Comparison of ENCODE assay signal across 8 mouse cellular contexts in the genomic region with DNA sequence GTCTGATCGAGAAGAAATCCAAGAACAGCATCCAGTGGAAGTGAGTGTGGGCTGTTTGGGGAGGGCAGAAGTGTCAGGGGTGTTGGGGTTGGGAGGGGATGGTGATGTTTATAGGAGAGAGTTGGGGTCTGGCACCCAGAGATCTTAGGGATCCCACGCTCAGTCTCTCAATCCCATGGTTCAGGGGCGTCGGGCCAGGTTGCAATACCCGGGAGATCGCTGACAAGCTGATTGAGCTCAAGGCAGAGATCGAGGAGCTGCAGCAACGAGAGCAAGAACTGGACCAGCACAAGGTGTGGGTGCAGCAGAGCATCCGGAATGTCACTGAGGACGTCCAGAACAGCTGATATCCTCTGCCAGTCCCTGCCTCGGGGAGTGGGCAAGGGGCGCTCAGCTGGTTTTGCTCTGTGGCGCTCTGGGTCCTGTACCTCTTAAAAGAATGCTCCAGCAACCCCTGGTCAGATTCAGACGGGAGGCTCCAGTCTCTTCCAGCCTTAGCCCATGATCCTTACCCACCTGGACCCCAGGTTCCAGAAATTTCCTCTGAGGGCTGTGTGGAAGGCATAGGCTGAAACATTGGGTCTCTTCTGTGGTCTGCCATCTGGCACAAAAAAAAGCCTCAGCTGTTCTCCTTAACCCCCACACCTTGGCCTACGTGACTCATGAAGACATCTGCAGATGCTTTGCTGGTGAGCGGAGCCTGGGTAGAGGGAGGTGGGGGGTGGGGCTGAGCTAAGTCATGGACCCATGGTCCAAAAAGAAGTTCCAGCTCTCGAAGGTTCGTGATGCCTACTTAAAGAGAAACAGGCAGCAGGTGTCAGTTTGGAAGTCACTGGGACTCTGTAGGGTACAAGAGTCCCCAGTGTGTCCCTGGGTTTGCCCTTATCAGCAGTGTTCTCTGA. TPM values are rescaled to one million over a fixed set of nuclear protein-coding genes. Genes with fewer than 3 reads are reported as not detected.
DNase-seq lines count a peak whose midpoint lies in the region; ATAC-seq lines count a peak whose summit lies in the region.

No protein-coding gene starts in this region.

- H3K27ac ChIP-seq in heart, embryonic 12.5 days (ENCODE audit: poor library complexity, severe bottlenecking): no peak overlapping the region
- H3K27ac ChIP-seq in ES-E14 (ENCODE audit: insufficient read depth, low read depth, low read length, poor library complexity, severe bottlenecking) (peak overlapping the region; percentile 45; the same call in 1 of the 2 replicates), macrophage (peak overlapping the region; percentile 37)
- H3K27ac ChIP-seq in heart, embryonic 16.5 days (ENCODE audit: low read length): peak overlapping the region; percentile 79; the same call in 1 of the 2 replicates

- peaks cover 47% of the 10 kb centered on the region for H3K36me3 ChIP-seq in heart, embryonic 12.5 days
- H3K36me3 ChIP-seq in ES-E14 (ENCODE audit: control insufficient read depth, insufficient read depth, low read length, poor library complexity, severe bottlenecking): peaks cover 34% of the 10 kb centered on the region
- peaks cover 34% of the 10 kb centered on the region for H3K36me3 ChIP-seq in heart, embryonic 16.5 days (ENCODE audit: control insufficient read depth, insufficient read depth)
- peaks cover 26% of the 10 kb centered on the region; the same call in 1 of the 2 replicates for H3K36me3 ChIP-seq in macrophage (ENCODE audit: inconsistent target)

- H3K9me3 ChIP-seq in heart, embryonic 12.5 days (replicated peaks): no peaks in the 10 kb centered on the region
- H3K9me3 ChIP-seq in ES-E14 (ENCODE audit: control insufficient read depth, insufficient read depth, low read depth, low read length): no peaks in the 10 kb centered on the region
- no peaks in the 10 kb centered on the region for H3K9me3 ChIP-seq in heart, embryonic 16.5 days (replicated peaks; ENCODE audit: control insufficient read depth, low read length)

- peaks cover 4% of the 10 kb centered on the region for H3K27me3 ChIP-seq in heart, embryonic 12.5 days (replicated peaks)
- H3K27me3 ChIP-seq in heart, embryonic 16.5 days (ENCODE audit: control insufficient read depth, insufficient read depth, low read length): no peaks in the 10 kb centered on the region

- peak overlapping the region; percentile 87 for H3K4me3 ChIP-seq in heart, embryonic 12.5 days
- H3K4me3 ChIP-seq in ES-E14 (ENCODE audit: insufficient read depth in 1 of 2, low read depth in 1 of 2, low read length in 2 of 2, poor library complexity in 1 of 2, severe bottlenecking in 1 of 2) (peak overlapping the region; percentile 92 to 93), macrophage (ENCODE audit: inconsistent target) (peak overlapping the region; percentile 92)
- H3K4me3 ChIP-seq in heart, embryonic 16.5 days (ENCODE audit: low read length): peak overlapping the region; percentile 89

- no peak for ATAC-seq in heart, embryonic 12.5 days (ENCODE audit: insufficient number of reproducible peaks, low FRiP score)
- ATAC-seq in heart, embryonic 16.5 days (replicated peaks; ENCODE audit: extremely low read depth, insufficient read depth, low FRiP score): no peak

- peak overlapping the region; percentile 90 for H3K9ac ChIP-seq in heart, embryonic 12.5 days
- H3K9ac ChIP-seq in ES-E14 (ENCODE audit: insufficient read depth, low read depth, low read length, poor library complexity, severe bottlenecking): peak overlapping the region; percentile 95
- peak overlapping the region; percentile 92 for H3K9ac ChIP-seq in heart, embryonic 16.5 days (ENCODE audit: low read length)

- peaks cover 33% of the 10 kb centered on the region for H3K4me1 ChIP-seq in heart, embryonic 12.5 days (replicated peaks)
- H3K4me1 ChIP-seq in ES-E14 (ENCODE audit: control insufficient read depth in 2 of 2, insufficient read depth in 2 of 2, low read length in 2 of 2, poor library complexity in 1 of 2): peaks cover 2 to 20% of the 10 kb centered on the region in 2 experiments; a peak in 3 of 4 replicates
- peaks cover 21% of the 10 kb centered on the region for H3K4me1 ChIP-seq in heart, embryonic 16.5 days (ENCODE audit: control insufficient read depth, insufficient read depth, low read length)

- H3K79me2 ChIP-seq in macrophage (ENCODE audit: inconsistent target): peaks cover 38% of the 10 kb centered on the region

- in situ Hi-C loops in ES-E14 (cut with MboI; ENCODE audit: low sequenced_read_pairs in 2 of 2, unreplicated experiment in 2 of 2): no loop called here

- intact Hi-C loops in heart, postnatal 14 days (cut with DNase I): loop anchor here (2.0 kb wide), 1 partner anchor 26 kb away; no protein-coding TSS in a partner anchor
- intact Hi-C loops in left cerebral cortex, postnatal 36 days (cut with DNase I): loop anchor here (5.0 kb wide), 1 partner anchor 656 kb away; a partner anchor contains a TSS

- WGBS in heart, embryonic 12.5 days: 42% methylated on average over 18 of the region's 18 CpGs
- 45% methylated on average over 18 of the region's 18 CpGs for WGBS in heart, embryonic 16.5 days
- 62% methylated on average over 18 of the region's 18 CpGs for WGBS in macrophage (ENCODE audit: missing documents)

- DNase-seq in heart, postnatal 14 days: no peak
- DNase-seq in ES-E14 (ENCODE audit: low read depth, low spot score): no peak
- no peak for DNase-seq in frontal cortex, adult 2 months (ENCODE audit: extremely low spot score in 1 of 2, low spot score in 1 of 2)
- DNase-seq in testis, postnatal 10 days (ENCODE audit: low spot score): no peak
- DNase-seq in left cerebral cortex, postnatal 36 days (ENCODE audit: low spot score in 2 of 2): no peak

- H3K4me2 ChIP-seq in heart, embryonic 12.5 days: peak overlapping the region; percentile 84
- H3K4me2 ChIP-seq in heart, embryonic 16.5 days (ENCODE audit: low read depth, low read length): peak overlapping the region; percentile 98

RNA-seq across cellular contexts. Expression of a gene that starts 1.1 kb away (rescaled TPM):
- polyA plus RNA-seq in heart, embryonic 12.5 days (2016; fragmentation: Nextera tagmentation; extraction: Ambion mirVana): 60.8 and 64.1 TPM in 2 replicates
- 10 to 100 TPM; 21.9 to 24.8 TPM for total RNA-seq in heart, postnatal 14 days (2021)
- total RNA-seq in ES-E14 (2012; rRNA removed): 66.8 and 67.1 TPM in 2 replicates
- 50.8 and 61.1 TPM in 2 replicates for polyA plus RNA-seq in heart, embryonic 16.5 days (2015; fragmentation: Nextera tagmentation; extraction: Ambion mirVana)
- total RNA-seq in macrophage (2018; cell fraction: chromatin; rRNA removed): 10 to 100 TPM; 21.1 to 81.8 (median 50.7) TPM
- total RNA-seq in macrophage (2018; cell fraction: cytosol; rRNA removed): 10 to 100 TPM; 26.8 to 47.2 (median 35.7) TPM
- total RNA-seq in macrophage (2018; cell fraction: nucleus; rRNA removed): 10 to 100 TPM; 22.5 to 73.9 (median 41.1) TPM
- polyA plus RNA-seq in macrophage (2018): 30.2 to 47.0 TPM (median 34.1 TPM) in 3 replicates
- polyA plus RNA-seq in frontal cortex, adult 2 months (2012; rRNA removed): 59.9 and 67.7 TPM in 2 replicates
- 10 to 100 TPM; 32.4 to 33.7 TPM for total RNA-seq in left cerebral cortex, postnatal 36 days (2021)

RNA-seq across cellular contexts. Expression of a gene that starts 2.7 kb away (rescaled TPM):
- polyA plus RNA-seq in heart, embryonic 12.5 days (2016; fragmentation: Nextera tagmentation; extraction: Ambion mirVana): 16.1 and 19.5 TPM in 2 replicates
- 1 to 10 TPM; 8.5 to 8.6 TPM for total RNA-seq in heart, postnatal 14 days (2021)
- total RNA-seq in ES-E14 (2012; rRNA removed): 22.0 and 33.5 TPM in 2 replicates
- polyA plus RNA-seq in heart, embryonic 16.5 days (2015; fragmentation: Nextera tagmentation; extraction: Ambion mirVana): 14.6 and 14.9 TPM in 2 replicates
- total RNA-seq in macrophage (2018; cell fraction: chromatin; rRNA removed): 1 to 10 TPM in 18 of 26 experiments, under 1 TPM in 4, not detected in 4; 0.39 to 4.7 (median 1.6) TPM
- under 1 TPM in 24 of 26 experiments, not detected in 2; 0.09 to 0.51 (median 0.20) TPM for total RNA-seq in macrophage (2018; cell fraction: cytosol; rRNA removed)
- 1 to 10 TPM in 11 of 26 experiments, under 1 TPM in 11, not detected in 4; 0.29 to 3.3 (median 1.0) TPM for total RNA-seq in macrophage (2018; cell fraction: nucleus; rRNA removed)
- polyA plus RNA-seq in macrophage (2018): 0.19 to 0.32 TPM in 2 of 3 replicates, not detected in the other
- 2.2 and 2.4 TPM in 2 replicates for polyA plus RNA-seq in frontal cortex, adult 2 months (2012; rRNA removed)
- total RNA-seq in left cerebral cortex, postnatal 36 days (2021): 1 to 10 TPM in 1 of 2 experiments, under 1 TPM in 1; 0.79 to 1.8 TPM

RNA-seq across cellular contexts. Expression of a gene that starts 6.8 kb away (rescaled TPM):
- 2.8 and 3.3 TPM in 2 replicates for polyA plus RNA-seq in heart, embryonic 12.5 days (2016; fragmentation: Nextera tagmentation; extraction: Ambion mirVana)
- 1 to 10 TPM in 1 of 2 experiments, under 1 TPM in 1; 0.86 to 1.2 TPM for total RNA-seq in heart, postnatal 14 days (2021)
- 3.5 and 4.3 TPM in 2 replicates for total RNA-seq in ES-E14 (2012; rRNA removed)
- polyA plus RNA-seq in heart, embryonic 16.5 days (2015; fragmentation: Nextera tagmentation; extraction: Ambion mirVana): 4.1 and 5.1 TPM in 2 replicates
- total RNA-seq in macrophage (2018; cell fraction: chromatin; rRNA removed): 10 to 100 TPM in 1 of 26 experiments, 1 to 10 TPM in 25; 2.7 to 10.1 (median 5.4) TPM
- under 1 TPM; 0.03 to 0.65 (median 0.19) TPM for total RNA-seq in macrophage (2018; cell fraction: cytosol; rRNA removed)
- 1 to 10 TPM in 25 of 26 experiments, under 1 TPM in 1; 0.98 to 8.1 (median 2.5) TPM for total RNA-seq in macrophage (2018; cell fraction: nucleus; rRNA removed)
- polyA plus RNA-seq in macrophage (2018): 0.29 to 0.43 TPM (median 0.33 TPM) in 3 replicates
- polyA plus RNA-seq in frontal cortex, adult 2 months (2012; rRNA removed): 2.4 and 2.6 TPM in 2 replicates
- total RNA-seq in left cerebral cortex, postnatal 36 days (2021): 1 to 10 TPM; 1.0 to 1.7 TPM

RNA-seq across cellular contexts. Expression of a gene that starts 8.9 kb away (rescaled TPM):
- 7.9 and 8.1 TPM in 2 replicates for polyA plus RNA-seq in heart, embryonic 12.5 days (2016; fragmentation: Nextera tagmentation; extraction: Ambion mirVana)
- 1 to 10 TPM; 1.5 to 3.2 TPM for total RNA-seq in heart, postnatal 14 days (2021)
- total RNA-seq in ES-E14 (2012; rRNA removed): 3.9 and 4.2 TPM in 2 replicates
- 5.4 and 6.7 TPM in 2 replicates for polyA plus RNA-seq in heart, embryonic 16.5 days (2015; fragmentation: Nextera tagmentation; extraction: Ambion mirVana)
- 1 to 10 TPM in 25 of 26 experiments, under 1 TPM in 1; 0.88 to 6.8 (median 5.0) TPM for total RNA-seq in macrophage (2018; cell fraction: chromatin; rRNA removed)
- total RNA-seq in macrophage (2018; cell fraction: cytosol; rRNA removed): 1 to 10 TPM; 1.3 to 2.3 (median 1.7) TPM
- total RNA-seq in macrophage (2018; cell fraction: nucleus; rRNA removed): 1 to 10 TPM; 2.1 to 9.4 (median 4.1) TPM
- 0.79 to 3.9 TPM (median 1.5 TPM) in 3 replicates for polyA plus RNA-seq in macrophage (2018)
- polyA plus RNA-seq in frontal cortex, adult 2 months (2012; rRNA removed): 33.3 and 33.4 TPM in 2 replicates
- 10 to 100 TPM; 24.2 to 27.1 TPM for total RNA-seq in left cerebral cortex, postnatal 36 days (2021)

RNA-seq across cellular contexts. Expression of a gene that starts 22.7 kb away (rescaled TPM):
- 1.8 and 2.1 TPM in 2 replicates for polyA plus RNA-seq in heart, embryonic 12.5 days (2016; fragmentation: Nextera tagmentation; extraction: Ambion mirVana)
- total RNA-seq in heart, postnatal 14 days (2021): 10 to 100 TPM; 17.9 to 19.0 TPM
- 0.85 and 1.0 TPM in 2 replicates for total RNA-seq in ES-E14 (2012; rRNA removed)
- 5.2 and 5.8 TPM in 2 replicates for polyA plus RNA-seq in heart, embryonic 16.5 days (2015; fragmentation: Nextera tagmentation; extraction: Ambion mirVana)
- under 1 TPM in 6 of 26 experiments, not detected in 20; 0.23 to 0.46 (median 0.26) TPM for total RNA-seq in macrophage (2018; cell fraction: chromatin; rRNA removed)
- total RNA-seq in macrophage (2018; cell fraction: cytosol; rRNA removed): under 1 TPM; 0.09 to 0.51 (median 0.29) TPM
- under 1 TPM in 8 of 26 experiments, not detected in 18; 0.17 to 0.73 (median 0.30) TPM for total RNA-seq in macrophage (2018; cell fraction: nucleus; rRNA removed)
- polyA plus RNA-seq in macrophage (2018): 0.16 to 0.77 TPM (median 0.73 TPM) in 3 replicates
- 13.4 and 14.2 TPM in 2 replicates for polyA plus RNA-seq in frontal cortex, adult 2 months (2012; rRNA removed)
- total RNA-seq in left cerebral cortex, postnatal 36 days (2021): 10 to 100 TPM in 1 of 2 experiments, 1 to 10 TPM in 1; 9.2 to 11.8 TPM
